Mouse (Mus musculus) ES-Bruce4 (cell line): ENCODE data around the gene St3gal3.

Experiments used
- CTCF ChIP-seq: IDR thresholded peaks from one replicate; pipeline ENCODE4 v1.8.1; 2011; ENCODE audit warnings: low read depth, low read length
- EP300 ChIP-seq: IDR thresholded peaks from 2 replicates; pipeline ENCODE4 v1.6.1; 2011; ENCODE audit warnings: low read depth, low read length; ENCODE audit not compliant: insufficient read depth

DNA sequence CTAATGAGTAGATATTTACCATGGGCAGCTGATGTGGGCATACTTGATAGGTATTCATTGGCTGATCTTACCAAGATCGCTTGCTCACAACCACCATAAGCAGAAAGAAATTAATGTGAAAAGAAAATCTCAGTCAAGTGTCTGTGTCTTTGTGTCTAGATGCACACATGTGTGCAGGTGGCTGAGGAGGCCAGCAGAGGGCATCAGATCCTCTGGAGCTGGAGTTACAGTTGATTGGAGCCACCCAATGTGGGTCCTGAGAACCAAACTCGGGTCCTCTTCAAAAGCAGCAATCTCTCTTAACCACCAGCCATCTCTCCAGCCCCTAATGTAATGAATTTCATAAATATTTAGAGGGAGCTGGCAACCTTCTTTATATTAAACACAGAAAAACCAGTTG is 99.6 kb downstream of the St3gal3 start:
- TF ChIP-seq EP300 (no peak), CTCF (peak; percentile 61)
